Mouse (Mus musculus) liver, embryonic 14.5 days (tissue): ENCODE results near the gene Mapkapk3.

ENCODE experiments used
- CTCF ChIP-seq: IDR thresholded peaks from 2 replicates; pipeline ENCODE4 v1.5.1; 2016; ENCODE audit warnings: antibody characterized with exemption, low read depth, control low read depth
- EP300 ChIP-seq: IDR thresholded peaks from 2 replicates; pipeline ENCODE4 v1.6.1; 2016; ENCODE audit warnings: antibody characterized with exemption, low read depth

GRCm38 (mm10) chr9:107312811-107313584 lies 23.3 kb upstream of the Mapkapk3 start:
- TF ChIP-seq CTCF (no peak), EP300 (no peak)
